Mouse (Mus musculus) forelimb bud, embryonic 11.5 days (tissue): ENCODE results near the gene Jhy.

Experiments
- DNase-seq: peaks from one replicate; pipeline ENCODE4 v3.0.0-alpha.2; 2012; ENCODE audit warnings: low read depth, low spot score

Jhy gene

DNA sequence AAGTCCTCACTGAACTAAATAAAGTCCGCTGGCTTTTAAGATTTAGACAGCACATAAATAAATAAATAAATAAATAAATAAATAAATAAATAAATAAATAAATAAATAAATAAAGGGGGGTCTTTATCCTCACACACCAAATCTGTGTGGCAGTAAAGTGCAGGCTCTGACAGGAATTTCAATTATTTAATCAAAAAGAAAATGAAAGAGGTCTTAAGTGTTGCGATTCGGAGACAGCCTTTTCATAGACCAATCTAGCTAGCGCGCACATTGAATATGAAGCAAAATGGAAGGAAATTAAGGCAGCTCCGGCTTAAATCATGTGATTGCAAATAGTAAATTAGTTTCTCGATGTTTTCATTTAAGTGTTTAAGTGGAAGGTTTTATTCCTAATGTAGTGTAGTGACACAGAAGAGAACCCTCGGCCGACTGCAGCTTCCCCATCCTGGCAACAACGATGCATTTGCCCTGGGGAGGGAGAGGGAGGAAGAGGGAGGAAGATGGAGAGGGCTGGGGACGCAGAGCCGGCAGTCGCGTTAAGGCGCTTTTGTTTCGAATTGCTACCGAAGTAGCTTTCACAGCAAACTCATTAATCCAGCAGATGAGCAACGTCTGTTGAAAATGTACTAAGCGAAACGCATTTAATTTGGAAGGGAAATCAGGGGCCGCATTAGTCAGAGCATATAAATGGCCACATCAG lies 105.3 kb downstream of the Jhy start:
- DNase-seq = no peak

DNA sequence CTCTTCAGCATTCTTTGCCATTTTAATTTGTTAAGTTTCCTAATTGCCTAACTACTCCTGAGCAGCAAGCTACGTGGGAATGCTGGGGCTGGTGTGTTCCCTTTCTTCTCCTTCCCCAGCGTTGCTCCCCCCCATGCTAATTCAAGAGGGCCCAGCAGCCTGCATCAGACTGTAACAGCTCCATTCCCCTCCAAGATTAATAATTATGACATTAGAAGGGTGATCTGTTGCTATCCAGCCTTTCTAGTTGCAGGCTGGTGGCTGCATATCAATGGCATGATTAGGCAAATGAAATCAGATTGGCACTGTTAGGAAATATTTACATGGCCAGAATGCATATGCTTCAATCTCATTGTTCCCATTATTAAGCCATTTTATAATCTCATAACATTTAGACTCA lies 112.4 kb downstream of the Jhy start:
- DNase-seq = no peak
